Mouse (Mus musculus): Measurements from ENCODE around the gene Lyrm7.

The Lyrm7 gene

DNA sequence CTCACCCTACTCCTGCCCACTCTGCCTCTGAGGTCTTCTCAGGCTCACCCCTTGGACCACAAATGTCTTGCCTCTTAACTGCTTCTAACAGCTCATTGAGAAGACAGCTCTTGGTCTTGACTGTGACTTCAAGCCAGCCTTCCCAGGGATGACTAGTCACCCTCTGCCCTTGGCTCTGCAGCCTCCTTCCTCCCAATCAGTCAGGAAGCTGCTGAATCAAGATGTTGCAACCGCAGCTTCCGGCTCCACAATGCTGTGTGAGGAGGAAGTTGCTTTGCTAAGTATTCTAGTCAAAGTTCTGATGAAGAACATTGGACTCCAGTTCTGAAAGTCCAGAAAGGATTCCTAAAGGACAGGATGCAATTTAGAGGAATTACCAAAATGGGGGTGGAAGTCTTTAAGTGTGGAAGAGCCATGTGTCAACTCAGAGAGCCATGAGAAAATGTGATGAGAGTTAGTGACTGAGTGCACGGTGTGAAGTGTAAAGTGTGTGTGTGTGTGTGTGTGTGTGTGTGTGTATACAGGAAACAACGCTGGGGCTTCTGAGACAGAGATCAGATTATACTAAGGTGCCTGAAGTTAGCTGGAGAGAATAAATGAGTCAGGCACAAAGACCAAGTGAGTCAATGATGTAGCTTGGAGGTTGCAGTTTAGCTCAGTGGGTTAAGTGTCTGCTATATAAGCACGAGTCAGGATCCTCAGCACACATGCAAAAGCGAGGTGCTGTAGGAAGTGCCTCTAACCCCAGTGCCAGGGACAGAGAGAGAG lies 58.7 kb downstream of the Lyrm7 start:
- no peak for DNase-seq (ENCODE audit: low read depth, low spot score)

DNA sequence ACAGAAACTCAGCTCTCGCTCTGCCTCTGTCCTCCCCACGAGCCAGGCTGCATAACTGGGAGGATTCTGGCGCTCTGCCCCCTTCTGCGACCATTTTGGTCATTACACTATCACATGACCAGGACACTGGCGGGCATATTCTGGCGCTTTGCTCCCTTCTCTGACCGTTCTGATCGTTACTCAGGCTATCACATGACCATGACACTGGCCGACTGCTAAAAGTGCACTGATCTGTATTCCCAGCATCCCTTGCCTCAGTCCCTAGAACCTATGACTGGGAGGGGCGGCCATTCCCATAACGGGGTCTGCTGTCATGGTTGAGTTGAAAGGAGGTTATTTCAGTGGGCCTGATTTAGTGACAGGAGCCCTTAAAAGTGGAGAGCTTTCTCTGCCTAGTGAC lies 64.2 kb downstream of the Lyrm7 start:
- DNase-seq (ENCODE audit: low read depth, low spot score) = no peak

DNA sequence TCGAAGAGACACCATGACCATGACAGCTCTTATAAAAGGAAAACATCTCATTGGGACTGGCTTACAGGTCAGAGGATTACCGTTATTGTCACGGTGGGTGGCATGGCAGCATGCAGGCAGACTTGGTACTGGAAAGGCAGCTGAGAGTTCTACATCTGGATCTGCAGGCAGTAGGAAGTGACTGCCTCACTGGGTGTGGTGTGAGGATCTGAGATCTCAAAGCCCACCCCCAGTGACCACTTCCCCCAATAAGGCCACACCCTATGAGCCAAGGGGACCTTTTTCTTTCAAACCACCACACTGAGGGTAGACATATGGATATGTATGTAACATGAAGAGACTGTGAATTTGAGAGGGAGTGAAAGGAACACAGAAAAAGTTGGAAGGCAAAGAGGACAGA lies 66.0 kb downstream of the Lyrm7 start:
- no peak for DNase-seq (ENCODE audit: low read depth, low spot score)

DNA sequence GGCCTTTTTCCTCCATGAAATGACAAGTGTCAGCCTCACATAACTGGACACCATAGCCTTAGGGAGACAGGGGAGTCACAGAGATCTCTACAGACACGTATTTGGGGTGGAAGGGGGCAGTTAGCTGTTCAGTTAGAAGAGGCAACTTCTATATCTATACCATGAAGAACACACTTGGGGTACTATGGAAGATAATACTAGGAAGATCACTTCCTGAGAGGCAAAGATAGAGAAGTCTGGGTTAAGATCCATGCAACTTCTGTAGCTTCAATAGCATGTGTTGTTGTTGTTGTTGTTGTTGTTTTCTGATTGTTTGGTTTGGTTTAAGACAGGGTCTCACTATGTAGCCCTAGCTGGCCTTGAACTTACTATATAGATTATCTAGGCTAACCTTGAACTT lies 67.5 kb downstream of the Lyrm7 start:
- no peak for DNase-seq (ENCODE audit: low read depth, low spot score)

DNA sequence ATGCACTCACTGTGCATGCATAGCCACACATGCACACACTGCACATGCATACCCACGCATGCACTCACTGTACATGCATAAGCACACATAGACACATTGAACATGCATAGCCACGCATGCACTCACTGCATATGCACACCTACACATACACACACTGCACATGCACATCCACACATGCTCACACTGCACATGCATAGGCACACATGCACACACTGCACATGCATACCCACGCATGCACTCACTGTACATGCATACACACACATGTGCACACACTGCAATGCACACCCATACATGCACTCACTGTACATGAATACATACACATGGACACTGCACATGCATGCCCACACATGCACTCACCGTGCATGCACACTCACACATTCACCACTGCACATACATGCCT lies 69.3 kb downstream of the Lyrm7 start:
- DNase-seq (ENCODE audit: low read depth, low spot score) = no peak

DNA sequence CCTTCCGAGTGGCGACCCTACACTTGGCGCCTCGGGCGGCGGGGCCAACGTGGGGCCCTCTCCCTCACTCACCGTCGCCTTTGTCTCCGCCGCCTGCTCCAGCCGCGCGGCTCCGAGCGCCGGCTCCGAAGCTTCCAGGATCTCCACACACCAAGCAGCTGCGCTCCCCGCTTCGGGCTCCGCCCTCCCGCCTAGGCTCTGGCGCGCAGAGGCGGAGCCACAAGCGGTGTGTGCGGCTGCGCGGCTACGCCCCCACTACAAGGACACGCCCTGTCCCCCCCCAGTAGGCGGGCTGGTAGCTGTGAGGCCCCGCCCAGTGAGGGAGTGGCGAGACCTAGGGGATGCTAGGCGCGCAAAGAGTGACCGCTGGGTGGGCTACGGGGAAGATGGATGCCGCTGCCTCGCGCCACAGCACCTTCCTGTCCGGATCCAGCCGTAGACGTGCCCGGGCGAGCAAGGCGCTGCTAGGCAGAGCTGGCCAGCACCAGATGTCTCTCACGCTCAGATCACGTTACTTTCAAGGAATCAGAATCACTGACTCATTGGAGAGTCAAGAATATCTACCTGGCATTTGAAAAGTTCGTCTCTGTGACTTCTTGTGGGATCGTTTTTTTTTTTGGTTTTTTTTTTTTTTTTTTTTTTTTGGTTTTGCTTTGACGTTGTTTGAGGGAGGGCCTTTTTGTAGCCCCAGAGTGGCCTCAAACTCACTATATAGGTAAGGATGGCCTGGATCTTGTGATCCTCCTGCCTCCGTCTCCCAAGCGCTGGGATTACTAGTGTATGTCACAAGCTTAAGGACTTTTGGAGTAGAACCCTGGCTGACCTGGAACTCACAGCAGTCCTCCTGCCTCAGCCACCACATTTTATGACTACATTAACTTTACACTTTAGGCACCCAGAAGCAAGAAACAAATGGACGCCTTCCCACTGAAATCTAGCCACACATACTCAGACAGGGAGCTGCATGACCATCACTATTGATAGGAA lies 72.9 kb downstream of the Lyrm7 start, which contains the start of gene Cdc42se2:
Gene Cdc42se2 (minus strand): TSS at position 188 of the 987 bp plus-strand sequence.
- DNase-seq (ENCODE audit: low read depth, low spot score) = peak; percentile 96

DNA sequence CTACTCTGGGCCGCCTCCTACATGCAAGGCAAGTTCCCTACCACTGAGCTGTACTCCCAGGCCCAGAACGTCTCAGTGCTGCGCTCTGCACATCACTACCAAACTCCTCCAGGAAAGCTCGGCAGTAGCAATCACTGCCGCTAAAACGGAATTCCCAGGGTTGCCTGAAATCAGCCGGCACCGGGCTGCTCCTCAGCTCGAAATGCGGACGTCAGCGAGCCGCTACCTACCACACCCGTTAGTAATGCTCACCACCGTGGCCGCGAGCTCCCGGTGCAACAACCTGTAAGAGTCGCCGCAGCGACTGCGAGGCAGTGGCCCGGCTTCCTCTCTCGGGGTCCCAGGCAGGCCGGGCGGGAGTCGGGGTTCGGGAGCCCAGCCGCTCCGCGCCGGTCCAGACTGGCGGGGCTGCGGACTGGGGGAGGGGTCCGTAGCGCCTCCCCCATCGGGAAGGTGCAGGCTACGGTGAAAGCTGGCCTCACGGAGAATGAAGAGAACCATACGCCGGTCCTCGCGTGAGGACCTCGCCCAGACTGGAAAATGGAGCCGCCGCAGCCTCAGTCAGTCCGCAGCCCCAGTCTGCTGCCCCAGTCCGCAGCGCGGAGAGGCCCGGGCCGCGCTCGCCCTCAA lies 73.7 kb downstream of the Lyrm7 start:
- no peak for DNase-seq (ENCODE audit: low read depth, low spot score)

DNA sequence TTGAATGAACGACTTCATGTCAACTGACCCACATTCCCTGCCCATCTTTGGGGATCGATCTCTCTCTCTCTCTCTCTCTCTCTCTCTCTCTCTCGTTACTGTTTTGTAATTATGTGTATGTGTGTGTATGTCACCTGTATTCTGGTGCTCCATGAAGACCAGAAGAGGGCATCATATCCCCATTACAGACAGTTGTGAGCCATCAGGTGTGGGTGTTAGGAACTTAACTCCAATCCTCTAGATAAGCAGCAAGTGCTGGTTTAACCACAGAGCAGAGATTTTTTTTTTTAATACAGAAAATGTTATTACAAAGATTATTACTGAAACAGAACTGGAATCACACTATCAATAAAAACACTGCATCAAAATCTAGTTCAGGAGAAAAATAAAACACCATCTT lies 75.2 kb downstream of the Lyrm7 start:
- DNase-seq (ENCODE audit: low read depth, low spot score) = no peak

DNA sequence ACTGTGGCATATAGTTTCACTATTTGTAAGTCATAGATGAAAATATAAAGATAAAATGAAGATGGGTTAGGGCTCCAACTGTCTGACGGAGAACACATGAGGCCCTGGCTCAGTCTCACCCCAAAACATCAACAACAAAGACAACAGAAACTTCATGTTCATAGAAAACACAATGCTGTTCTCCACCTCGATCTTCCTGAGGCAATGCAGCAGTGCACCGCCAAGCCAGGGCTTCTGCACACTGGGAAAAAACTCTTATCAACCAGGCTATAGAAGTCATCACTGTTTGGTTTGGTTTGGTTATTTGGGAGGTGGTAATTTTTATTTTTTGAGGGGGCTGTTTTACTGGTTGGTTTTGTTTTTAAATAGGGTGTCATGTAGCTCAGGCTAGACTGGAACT lies 76.3 kb downstream of the Lyrm7 start:
- DNase-seq (ENCODE audit: low read depth, low spot score) = no peak

DNA sequence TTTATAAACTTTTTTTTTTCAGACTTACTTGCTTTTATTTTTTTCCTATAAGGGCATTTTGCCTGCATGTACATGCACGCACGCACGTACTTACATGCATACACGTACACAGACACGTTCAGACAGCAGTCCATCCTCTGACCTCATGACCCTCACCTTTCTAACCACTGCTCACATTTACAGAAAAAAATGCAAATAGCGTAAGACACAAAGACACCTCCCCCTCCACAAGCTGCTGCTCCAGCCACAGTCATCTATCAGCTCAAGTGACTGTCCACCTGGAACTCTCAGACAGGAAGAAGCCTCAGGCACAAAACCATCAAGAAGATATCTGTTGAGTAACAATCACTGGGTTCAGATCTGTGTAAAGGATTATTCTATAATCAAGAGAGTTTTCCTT lies 78.5 kb downstream of the Lyrm7 start:
- no peak for DNase-seq (ENCODE audit: low read depth, low spot score)

DNA sequence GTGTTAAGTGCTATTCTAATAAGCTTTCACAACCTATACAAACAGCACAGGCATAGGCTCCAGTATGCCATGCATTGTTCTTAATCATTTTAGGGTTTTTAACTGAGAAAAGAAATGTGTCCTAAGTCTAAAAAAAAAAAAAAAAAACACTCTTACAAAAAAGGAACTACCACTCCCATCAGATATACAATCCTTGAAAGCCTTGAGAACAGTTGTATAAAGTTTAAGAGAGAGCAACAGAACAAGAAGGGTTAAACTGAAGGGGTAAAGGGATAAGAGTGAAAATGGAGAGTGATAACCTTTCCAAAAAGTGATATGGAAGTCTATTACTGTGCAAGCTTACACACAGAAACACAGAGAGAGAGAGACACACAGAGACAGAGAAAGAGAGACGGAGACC lies 80.8 kb downstream of the Lyrm7 start:
- DNase-seq (ENCODE audit: low read depth, low spot score) = no peak

DNA sequence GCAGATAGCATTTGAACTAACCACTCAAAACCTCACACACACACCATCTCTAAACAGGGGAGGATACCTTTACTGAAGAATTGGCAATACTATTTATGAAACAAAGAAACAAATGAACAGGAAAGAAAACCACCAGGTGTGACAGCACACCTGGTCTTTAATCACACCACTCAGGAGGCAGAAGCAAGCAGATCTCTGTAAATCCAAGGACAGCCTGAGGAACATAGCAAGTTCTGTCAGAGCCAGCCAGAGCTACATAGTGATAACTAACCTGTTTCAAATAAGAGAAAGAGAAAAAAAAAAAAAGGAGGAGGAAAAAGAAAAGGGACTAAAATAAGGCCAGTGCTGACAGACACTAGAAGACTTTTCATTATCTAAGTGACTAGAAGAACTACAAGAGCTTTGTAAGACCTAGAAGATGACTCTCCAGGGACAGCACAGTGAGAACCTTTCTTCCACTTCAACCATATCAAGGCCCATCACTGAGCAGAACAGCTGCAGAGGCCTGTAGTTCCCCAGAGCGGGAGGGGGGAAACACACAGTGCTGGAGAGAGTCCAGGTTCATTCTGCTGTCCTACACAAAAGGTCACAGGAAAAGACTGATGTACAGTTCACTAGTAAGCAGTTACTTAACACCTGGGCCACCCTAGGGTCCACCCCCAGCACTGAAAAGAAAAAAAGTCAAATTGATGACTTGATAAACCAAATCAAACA lies 82.4 kb downstream of the Lyrm7 start:
- DNase-seq (ENCODE audit: low read depth, low spot score) = no peak

DNA sequence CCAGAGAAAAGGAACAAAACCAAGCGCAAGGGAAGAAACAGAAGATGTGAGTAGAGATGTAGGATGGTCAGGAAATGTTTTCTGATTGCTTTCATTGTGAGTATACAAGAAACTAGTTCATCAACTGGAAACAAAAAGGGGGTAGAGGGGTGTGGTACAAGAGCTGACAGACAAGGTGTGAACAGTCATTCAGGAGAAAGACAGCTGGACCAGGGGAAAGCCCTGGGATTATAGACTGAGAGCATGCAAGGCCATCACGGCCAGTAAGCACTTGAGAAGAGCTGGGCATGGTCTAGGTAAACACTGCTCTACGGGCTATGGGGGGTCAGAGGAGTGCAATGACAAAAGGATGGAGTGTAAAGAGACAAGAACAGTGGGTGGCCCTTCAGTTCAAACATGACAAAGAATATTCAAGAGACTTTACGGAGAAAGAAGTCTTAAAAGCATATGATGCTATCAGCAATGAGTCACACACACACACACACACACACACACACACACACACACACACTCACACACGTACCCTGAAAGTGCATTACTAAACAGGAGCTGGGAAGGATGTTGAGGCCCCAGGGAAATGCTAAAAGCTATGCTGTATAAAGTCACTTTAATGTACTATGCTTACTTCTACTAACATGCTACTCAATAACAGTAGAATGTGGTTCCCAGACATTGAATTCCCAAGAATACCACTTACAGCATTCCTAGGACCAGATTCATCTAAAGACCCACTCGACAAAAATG lies 83.2 kb downstream of the Lyrm7 start:
- DNase-seq (ENCODE audit: low read depth, low spot score) = no peak
